In genomic region chr10:118122441-118123162, GRCm38 (mm10) we compare ENCODE assay signal across 13 mouse cellular contexts. TPM values are rescaled to one million over a fixed set of nuclear protein-coding genes. Genes with fewer than 3 reads are reported as not detected.
DNase-seq lines count a peak whose midpoint lies in the region; ATAC-seq lines count a peak whose summit lies in the region.
"Had no signal": no experiment of that assay in that cellular context is flagged by ENCODE, and none has a peak within 500 bp of the region (broad histone marks: within the 10 kb centered on the region; RNA-seq: fewer than 3 reads in every experiment).

No protein-coding gene starts in this region.

- WGBS in forebrain, embryonic 16.5 days, result 80% methylated on average over 11 of the region's 11 CpGs
- 85% methylated on average over 11 of the region's 11 CpGs for WGBS in forebrain, embryonic 13.5 days

- H3K9ac ChIP-seq in forebrain, embryonic 16.5 days (replicated peaks; ENCODE audit: low read depth, low read length), result no peak overlapping the region
- H3K9ac ChIP-seq in forebrain, embryonic 13.5 days, result no peak overlapping the region
- H3K9ac ChIP-seq: embryonic facial prominence, embryonic 15.5 days; limb, embryonic 15.5 days had no signal

- 0 out of 2 replicates have a peak, but pooled peaks have one; percentile 33 for ATAC-seq in forebrain, embryonic 16.5 days
- no peak for ATAC-seq in forebrain, embryonic 13.5 days

- H3K4me1 ChIP-seq in forebrain, embryonic 16.5 days (replicated peaks; ENCODE audit: control insufficient read depth, insufficient read depth, low read length), result 0 out of 2 replicates have a peak, but pooled peaks cover 3% of the 10 kb centered on the region
- peaks cover 9% of the 10 kb centered on the region; the same call in 1 of the 2 replicates for H3K4me1 ChIP-seq in forebrain, embryonic 13.5 days

- no peaks in the 10 kb centered on the region for H3K27me3 ChIP-seq in forebrain, embryonic 16.5 days (replicated peaks; ENCODE audit: control insufficient read depth, insufficient read depth, low read length)
- H3K27me3 ChIP-seq in forebrain, embryonic 13.5 days, result no peaks in the 10 kb centered on the region
- H3K27me3 ChIP-seq: embryonic facial prominence, embryonic 15.5 days; limb, embryonic 15.5 days had no signal

- DNase-seq in layer of hippocampus, adult 18-20 months (ENCODE audit: low spot score in 2 of 2), result peak; percentile 44 to 64
- no peak for DNase-seq in layer of hippocampus, postnatal 10 days (ENCODE audit: low spot score in 2 of 2)
- peak; percentile 22 to 43 for DNase-seq in right cerebral cortex, adult 2 months (ENCODE audit: low spot score in 2 of 2)
- no peak for DNase-seq in right cerebral cortex, postnatal 36 days (ENCODE audit: low spot score in 2 of 2)
- DNase-seq in ovary, postnatal 14 days (ENCODE audit: low spot score), result no peak
- no peak for DNase-seq in adrenal gland, postnatal 4 days (ENCODE audit: low spot score in 2 of 2)
- DNase-seq: cerebellum, postnatal 25 days; kidney, adult 18-20 months; lung, adult 2 months had no signal

- no peak overlapping the region for H3K4me2 ChIP-seq in forebrain, embryonic 16.5 days (ENCODE audit: low read length)
- no peak overlapping the region for H3K4me2 ChIP-seq in forebrain, embryonic 13.5 days
- H3K4me2 ChIP-seq: embryonic facial prominence, embryonic 15.5 days had no signal

- no peak overlapping the region for H3K4me3 ChIP-seq in forebrain, embryonic 16.5 days (replicated peaks; ENCODE audit: low read length)
- no peak overlapping the region for H3K4me3 ChIP-seq in forebrain, embryonic 13.5 days
- H3K4me3 ChIP-seq: embryonic facial prominence, embryonic 15.5 days; limb, embryonic 15.5 days had no signal

- H3K36me3 ChIP-seq in forebrain, embryonic 16.5 days (ENCODE audit: control insufficient read depth, insufficient read depth), result no peaks in the 10 kb centered on the region
- H3K36me3 ChIP-seq in forebrain, embryonic 13.5 days (ENCODE audit: poor library complexity, severe bottlenecking), result no peaks in the 10 kb centered on the region
- H3K36me3 ChIP-seq: embryonic facial prominence, embryonic 15.5 days; limb, embryonic 15.5 days had no signal

- H3K27ac ChIP-seq in forebrain, embryonic 16.5 days (ENCODE audit: low read length), result no peak overlapping the region
- no peak overlapping the region; the same call in 1 of the 2 replicates for H3K27ac ChIP-seq in forebrain, embryonic 13.5 days
- H3K27ac ChIP-seq: limb, embryonic 15.5 days had no signal

- H3K9me3 ChIP-seq in forebrain, embryonic 16.5 days (ENCODE audit: control insufficient read depth, low read length), result no peaks in the 10 kb centered on the region
- H3K9me3 ChIP-seq in forebrain, embryonic 13.5 days (replicated peaks), result no peaks in the 10 kb centered on the region
- H3K9me3 ChIP-seq: embryonic facial prominence, embryonic 15.5 days; limb, embryonic 15.5 days had no signal

RNA-seq across cellular contexts. Expression of gene Mdm1, which starts 19.0 kb away (rescaled TPM):
- 32.7 and 36.8 TPM in 2 replicates for polyA plus RNA-seq in forebrain, embryonic 16.5 days (2015; fragmentation: Nextera tagmentation; extraction: Ambion mirVana)
- 48.3 and 49.7 TPM in 2 replicates for polyA plus RNA-seq in forebrain, embryonic 13.5 days (2015; fragmentation: Nextera tagmentation; extraction: Ambion mirVana)
- 1 to 10 TPM; 7.3 to 7.7 TPM for total RNA-seq in layer of hippocampus, adult 18-20 months (2021)
- 10 to 100 TPM; 13.2 to 15.2 TPM for total RNA-seq in layer of hippocampus, postnatal 10 days (2021)
- 10 to 100 TPM; 23.4 to 25.9 TPM for total RNA-seq in adrenal gland, postnatal 4 days (2021)

Comparison
In these comparisons a context has a peak if more than half of its experiments do, and no peak if none do; other contexts are left out.
1. DNase-seq: peak in layer of hippocampus, adult 18-20 months (2 of 2) and right cerebral cortex, adult 2 months (2 of 2); none in layer of hippocampus, postnatal 10 days (0 of 2), right cerebral cortex, postnatal 36 days (0 of 2), ovary, postnatal 14 days (single experiment) and adrenal gland, postnatal 4 days (0 of 2).